Mouse (Mus musculus) hindbrain, postnatal 0 days (tissue): ENCODE results near the gene Thnsl1. TPM values are rescaled to one million over a fixed set of nuclear protein-coding genes. Genes with fewer than 3 reads are reported as not detected.
"Not testable (repeated sequence)": the region's sequence is repeated elsewhere in the genome, so short reads cannot be mapped to it uniquely, and the experiment has no call there.

Experiments
- ATAC-seq: fragments of 200-750 bp; cut with Nextera tagmentation; 2 replicates; pipeline ENCODE4 v1.8.0; 2017; ENCODE audit warnings: mild to moderate bottlenecking, moderate TSS enrichment, moderate library complexity
- DNase-seq: peaks from one replicate; pipeline ENCODE4 v3.0.0-alpha.2; 2015; ENCODE audit warnings: low spot score
- H3K27ac ChIP-seq: fragments of 300-500 bp; sonication (generic); 2 replicates; pipeline ENCODE4 v1.5.1; 2014; ENCODE audit warnings: mild to moderate bottlenecking
- H3K27me3 ChIP-seq: fragments of 300-500 bp; sonication (generic); 2 replicates; pipeline ENCODE4 v1.6.1; 2014; ENCODE audit warnings: low read length, mixed read lengths; ENCODE audit not compliant: insufficient read depth
- H3K36me3 ChIP-seq: fragments of 300-500 bp; sonication (generic); 2 replicates; pipeline ENCODE4 v1.6.1; 2014; ENCODE audit warnings: low read length, mixed read lengths; ENCODE audit not compliant: insufficient read depth
- H3K4me1 ChIP-seq: fragments of 300-500 bp; sonication (generic); 2 replicates; pipeline ENCODE4 v1.6.1; 2014; ENCODE audit warnings: antibody characterized with exemption, low read length, mixed read lengths; ENCODE audit not compliant: insufficient read depth
- H3K4me2 ChIP-seq: fragments of 300-500 bp; sonication (generic); 2 replicates; pipeline ENCODE4 v1.6.1; 2014; ENCODE audit warnings: low read depth, mild to moderate bottlenecking, low read length, moderate library complexity, mixed read lengths
- H3K4me3 ChIP-seq: fragments of 300-500 bp; sonication (generic); 2 replicates; pipeline ENCODE4 v1.5.1; 2014; ENCODE audit warnings: low read length
- H3K9ac ChIP-seq: fragments of 300-500 bp; sonication (generic); replicated peaks from 2 replicates; pipeline ENCODE4 v1.6.1; 2014; ENCODE audit warnings: mild to moderate bottlenecking, low read length, moderate library complexity, mixed read lengths
- H3K9me3 ChIP-seq: fragments of 300-500 bp; sonication (generic); 2 replicates; pipeline ENCODE4 v1.6.1; 2016; ENCODE audit warnings: low read length, mixed read lengths
- CTCF ChIP-seq: IDR thresholded peaks from 2 replicates; pipeline ENCODE4 v1.5.1; 2016; ENCODE audit warnings: antibody characterized with exemption, control low read depth, low read depth
- WGBS: fragments of 180-500 bp; shearing (Covaris S2); extraction: QIAGEN DNeasy Blood & Tissue Kit; methylation state at CpG from one replicate; pipeline ENCODE4 v1.1.7; 2014; 5-methylcytosine and 5-hydroxymethylcytosine counted together
- polyA plus RNA-seq: library from polyadenylated mRNA; unstranded; fragments of >200 nt; fragmentation: Nextera tagmentation; extraction: Ambion mirVana; gene quantifications from 2 replicates; pipeline ENCODE4 v1.2.1, GENCODE M21; 2015
- total RNA-seq: library from RNA; depleted of rRNA; stranded (reverse); fragments of >200 nt; gene quantifications from 2 replicates; pipeline ENCODE4 v1.2.3, GENCODE M21; 2014

Gene Thnsl1
- total and polyA plus RNA-seq, 2 experiments from 2014 or later, result 15.6 to 16.2 TPM

GRCm38 (mm10) chr2:21235844-21236386 lies 30.4 kb downstream of the Thnsl1 start:
- ATAC-seq (no peak), DNase-seq (no peak)
- H3K27me3 ChIP-seq, result no peaks in the 10 kb centered on the region
- H3K36me3 ChIP-seq, result no peaks in the 10 kb centered on the region
- no peak overlapping the region for H3K9ac ChIP-seq
- WGBS, result 92% methylated on average over 4 of the region's 4 CpGs
- H3K4me2 ChIP-seq, result no peak overlapping the region
- H3K27ac ChIP-seq, result no peak overlapping the region
- H3K4me3 ChIP-seq, result no peak overlapping the region
- TF ChIP-seq CTCF, result no peak
- H3K9me3 ChIP-seq, result no peaks in the 10 kb centered on the region
- H3K4me1 ChIP-seq, result no peaks in the 10 kb centered on the region

GRCm38 (mm10) chr2:21236846-21237245 lies 31.3 kb downstream of the Thnsl1 start:
- Histone ChIP-seq H3K9ac (no peak overlapping the region), H3K9me3 (no peaks in the 10 kb centered on the region), H3K36me3 (no peaks in the 10 kb centered on the region), H3K4me3 (no peak overlapping the region), H3K27me3 (no peaks in the 10 kb centered on the region), H3K4me1 (no peaks in the 10 kb centered on the region), H3K27ac (no peak overlapping the region), H3K4me2 (no peak overlapping the region)
- DNase-seq (peak; percentile 29), ATAC-seq (no peak)
- TF ChIP-seq CTCF, result no peak
- WGBS, result 58% methylated on average over 5 of the region's 5 CpGs

GRCm38 (mm10) chr2:21244104-21244503 lies 38.6 kb downstream of the Thnsl1 start:
- H3K27me3 ChIP-seq, H3K4me1 ChIP-seq, DNase-seq, H3K9ac ChIP-seq, H3K27ac ChIP-seq, ATAC-seq, H3K4me3 ChIP-seq, H3K9me3 ChIP-seq, H3K4me2 ChIP-seq, H3K36me3 ChIP-seq: not testable (repeated sequence)
- WGBS, result 87% methylated on average over 4 of the region's 6 CpGs

GRCm38 (mm10) chr2:21244986-21245385 lies 39.5 kb downstream of the Thnsl1 start:
- Histone ChIP-seq H3K4me3 (no peak overlapping the region), H3K4me1 (no peaks in the 10 kb centered on the region), H3K9me3 (no peaks in the 10 kb centered on the region), H3K27ac (no peak overlapping the region), H3K36me3 (no peaks in the 10 kb centered on the region), H3K27me3 (no peaks in the 10 kb centered on the region), H3K4me2 (no peak overlapping the region), H3K9ac (no peak overlapping the region)
- no peak for TF ChIP-seq CTCF
- WGBS, result 61% methylated on average over 4 of the region's 4 CpGs
- DNase-seq (no peak), ATAC-seq (no peak)

GRCm38 (mm10) chr2:21245477-21246102 lies 40.1 kb downstream of the Thnsl1 start:
- DNase-seq, result no peak
- TF ChIP-seq CTCF, result no peak
- Histone ChIP-seq H3K27ac (no peak overlapping the region), H3K4me1 (no peaks in the 10 kb centered on the region), H3K36me3 (no peaks in the 10 kb centered on the region), H3K4me3 (no peak overlapping the region), H3K27me3 (no peaks in the 10 kb centered on the region), H3K4me2 (no peak overlapping the region), H3K9ac (no peak overlapping the region), H3K9me3 (no peaks in the 10 kb centered on the region)
- 89% methylated on average over 2 of the region's 2 CpGs for WGBS
- ATAC-seq, result peak; percentile 18; the same call in 1 of the 2 replicates

- Histone ChIP-seq H3K36me3 (no peaks in the 10 kb centered on the region), H3K27ac (no peak overlapping the region), H3K4me3 (no peak overlapping the region), H3K27me3 (no peaks in the 10 kb centered on the region), H3K9ac (no peak overlapping the region), H3K4me2 (no peak overlapping the region), H3K4me1 (no peaks in the 10 kb centered on the region), H3K9me3 (no peaks in the 10 kb centered on the region)
- no peak for TF ChIP-seq CTCF
- 65% methylated on average over 3 of the region's 3 CpGs for WGBS
- ATAC-seq (no peak), DNase-seq (no peak)
Measured at GRCm38 (mm10) chr2:21253644-21254043, 48.1 kb downstream of the Thnsl1 start.

GRCm38 (mm10) chr2:21254308-21254707 lies 48.8 kb downstream of the Thnsl1 start:
- Histone ChIP-seq H3K9me3 (no peaks in the 10 kb centered on the region), H3K4me1 (no peaks in the 10 kb centered on the region), H3K4me3 (no peak overlapping the region), H3K36me3 (no peaks in the 10 kb centered on the region), H3K9ac (no peak overlapping the region), H3K27me3 (no peaks in the 10 kb centered on the region), H3K27ac (no peak overlapping the region), H3K4me2 (no peak overlapping the region)
- ATAC-seq (no peak), DNase-seq (no peak)
- no peak for TF ChIP-seq CTCF
